8 mouse cellular contexts compared by ENCODE assay signal in genomic region chr9:87708151-87708550, GRCm38 (mm10). TPM values are rescaled to one million over a fixed set of nuclear protein-coding genes. Genes with fewer than 3 reads are reported as not detected.
DNase-seq lines count a peak whose midpoint lies in the region; ATAC-seq and TF ChIP-seq lines count a peak whose summit lies in the region.

No protein-coding gene starts in this region.

- TF ChIP-seq EP300 in CH12.LX (IDR thresholded peaks at IDR 0.05; ENCODE audit: low read length), result no peak

- no peak for ATAC-seq in heart, embryonic 11.5 days (replicated peaks; ENCODE audit: insufficient number of reproducible peaks, low FRiP score, low TSS enrichment)
- peak; percentile 74 for ATAC-seq in frontal cortex, adult (ENCODE audit: low TSS enrichment)

- no peak overlapping the region for H3K27ac ChIP-seq in heart, embryonic 11.5 days (ENCODE audit: low read depth, low read length)
- H3K27ac ChIP-seq in CH12.LX (ENCODE audit: insufficient read depth, low read depth), result no peak overlapping the region

- H3K9ac ChIP-seq in heart, embryonic 11.5 days (ENCODE audit: low read depth, low read length), result no peak overlapping the region
- H3K9ac ChIP-seq in CH12.LX (ENCODE audit: insufficient read depth, low read depth), result no peak overlapping the region

- no peaks in the 10 kb centered on the region for H3K36me3 ChIP-seq in heart, embryonic 11.5 days (ENCODE audit: control insufficient read depth, insufficient read depth, low read length)
- H3K36me3 ChIP-seq in CH12.LX (replicated peaks in 1 of 2; ENCODE audit: control insufficient read depth in 1 of 2, insufficient read depth in 1 of 2, low read length in 1 of 2), result no peaks in the 10 kb centered on the region

- no peaks in the 10 kb centered on the region for H3K9me3 ChIP-seq in heart, embryonic 11.5 days (replicated peaks; ENCODE audit: control insufficient read depth, low read length)
- no peaks in the 10 kb centered on the region for H3K9me3 ChIP-seq in CH12.LX (replicated peaks; ENCODE audit: low read length)

- in situ Hi-C loops in CH12.LX (cut with MboI; ENCODE audit: low pct_ligation_motif_present, low pct_unique_long_range_greater_than_20kb, low sequenced_read_pairs), result loop anchor here (10.0 kb wide), 1 partner anchor 517 kb away; no protein-coding TSS in a partner anchor

- no peaks in the 10 kb centered on the region for H3K4me1 ChIP-seq in heart, embryonic 11.5 days (ENCODE audit: control insufficient read depth, insufficient read depth, low read length)
- H3K4me1 ChIP-seq in CH12.LX (ENCODE audit: control insufficient read depth in 1 of 2, insufficient read depth in 2 of 2), result no peaks in the 10 kb centered on the region

- H3K79me2 ChIP-seq in CH12.LX (replicated peaks; ENCODE audit: control insufficient read depth, extremely low read depth, insufficient read depth, poor library complexity, severe bottlenecking), result no peaks in the 10 kb centered on the region

- TF ChIP-seq POLR2A in CH12.LX (IDR thresholded peaks at IDR 0.05; ENCODE audit: low read depth, low read length), result no peak
- no peak for TF ChIP-seq POLR2A in brain, embryonic 14.5 days (IDR thresholded peaks at IDR 0.05; ENCODE audit: borderline replicate concordance, extremely low read depth, insufficient read depth, insufficient read length, poor library complexity, severe bottlenecking)

- peak; percentile 52 for DNase-seq in heart, adult 8-10 months (ENCODE audit: low spot score)
- peak; percentile 64 for DNase-seq in CH12.LX (ENCODE audit: extremely low read depth)
- DNase-seq in brain, embryonic 14.5 days (ENCODE audit: low read depth), result peak; percentile 46
- DNase-seq in kidney, postnatal 25 days, result peak; percentile 46 to 71
- peak; percentile 46 for DNase-seq in lung, postnatal 36 days
- DNase-seq in urinary bladder, postnatal 36 days (ENCODE audit: low spot score in 2 of 2), result peak; percentile 30 to 58

- H3K4me3 ChIP-seq in heart, embryonic 11.5 days (ENCODE audit: low read depth, low read length), result no peak overlapping the region
- no peak overlapping the region for H3K4me3 ChIP-seq in CH12.LX (replicated peaks in 1 of 3; ENCODE audit: low read depth in 2 of 3, low read length in 2 of 3, poor library complexity in 1 of 3)

- H3K4me2 ChIP-seq in heart, embryonic 11.5 days, result no peak overlapping the region
- no peak overlapping the region for H3K4me2 ChIP-seq in CH12.LX (ENCODE audit: insufficient read depth, low read depth, poor library complexity, severe bottlenecking)

- dilution Hi-C loops in CH12.LX (cut with MboI; ENCODE audit: extremely low pct_ligation_motif_present, extremely low pct_unique_long_range_greater_than_20kb, low sequenced_read_pairs), result no loop called here

- TF ChIP-seq RAD21 in CH12.LX (IDR thresholded peaks at IDR 0.05; ENCODE audit: low read depth, low read length), result peak; percentile 84

- TF ChIP-seq CTCF in CH12.LX (conservative IDR thresholded peaks at IDR 0.05 in 1 of 2, IDR thresholded peaks at IDR 0.05 in 1 of 2; ENCODE audit: low read depth in 2 of 2, low read length in 2 of 2), result peak; percentile 85 to 89
- peak; percentile 67; the same call in 1 of the 2 replicates for TF ChIP-seq CTCF in brain, embryonic 14.5 days (IDR thresholded peaks at IDR 0.05; ENCODE audit: borderline replicate concordance, extremely low read depth, insufficient read depth, insufficient read length)

- peaks cover 4% of the 10 kb centered on the region; the same call in 1 of the 2 replicates for H3K27me3 ChIP-seq in heart, embryonic 11.5 days (ENCODE audit: control insufficient read depth, insufficient read depth, low read length)
- H3K27me3 ChIP-seq in CH12.LX (replicated peaks), result no peaks in the 10 kb centered on the region

TF ChIP-seq in CH12.LX, 34 proteins besides CTCF, POLR2A, EP300 and RAD21:
- no peak for TF ChIP-seq BHLHE40 (IDR thresholded peaks at IDR 0.05; ENCODE audit: low read depth, low read length)
- TF ChIP-seq MAX (IDR thresholded peaks at IDR 0.05; ENCODE audit: low read length), result no peak
- no peak for TF ChIP-seq E2F4 (IDR thresholded peaks at IDR 0.05; ENCODE audit: insufficient replicate concordance, low read depth, low read length)
- no peak for TF ChIP-seq SIN3A (IDR thresholded peaks at IDR 0.05; ENCODE audit: low read length)
- TF ChIP-seq MXI1 (IDR thresholded peaks at IDR 0.05; ENCODE audit: low read depth, low read length), result no peak
- TF ChIP-seq JUND (conservative IDR thresholded peaks at IDR 0.05; ENCODE audit: low read depth, low read length), result no peak
- peak; percentile 68 for TF ChIP-seq SMC3 (IDR thresholded peaks at IDR 0.05; ENCODE audit: low read depth, low read length)
- no peak for TF ChIP-seq ZNF384 (IDR thresholded peaks at IDR 0.05; ENCODE audit: low read depth, low read length)

RNA-seq across cellular contexts. Expression of gene Tbx18, which starts 22.9 kb away (rescaled TPM):
- total RNA-seq in heart, adult 8-10 months (2022), result 1 to 10 TPM; 3.7 to 5.0 (median 4.1) TPM
- polyA plus RNA-seq in heart, embryonic 11.5 days (2014; fragmentation: Nextera tagmentation; extraction: Ambion mirVana), result 15.9 and 16.7 TPM in 2 replicates
- total RNA-seq in CH12.LX (2012; rRNA removed), result not detected in 2 replicates
- total RNA-seq in CH12.LX (2014; rRNA removed), result not detected in 2 replicates
- polyA plus RNA-seq in CH12.LX (2012; ENCODE audit: insufficient read length, low read depth), result not detected in 2 replicates
- polyA plus RNA-seq in brain, embryonic 14.5 days (2012; rRNA removed), result 3.8 and 6.5 TPM in 2 replicates
